Mouse (Mus musculus) Patski (cell line): ENCODE results near the gene Actc1. TPM values are rescaled to one million over a fixed set of nuclear protein-coding genes. Genes with fewer than 3 reads are reported as not detected.

Source experiments
- ATAC-seq: fragments of 100-300 bp; one replicate; pipeline ENCODE4 v1.8.0; 2021
- CTCF ChIA-PET: fragments of 350-600 bp; sonication (Branson Sonifier 250); formaldehyde crosslinking; loops from one replicate; lab custom pipeline; 2022; ENCODE audit warnings: inconsistent platforms; lab: Charles Lee
- POLR2A ChIA-PET: fragments of 350-600 bp; sonication (Branson Sonifier 250); formaldehyde crosslinking; loops from one replicate; lab custom pipeline; 2022; ENCODE audit warnings: antibody characterized with exemption, inconsistent platforms; lab: Charles Lee
- DNase-seq: peaks from one replicate; pipeline ENCODE4 v3.0.0-alpha.2; 2011; ENCODE audit warnings: low read depth, low spot score
- H3K27me3 ChIP-seq: fragments of 371-371 bp; one replicate; pipeline ENCODE4 v1.5.1; 2021
- CTCF ChIP-seq: fragments of 100-300 bp; IDR thresholded peaks from one replicate; pipeline ENCODE4 v1.5.1; 2021
- in situ Hi-C: fragments of 300-500 bp; cut with MboI; formaldehyde crosslinking; loops from 3 replicates; pipeline ENCODE4 v1.11.1; 2018; ENCODE audit warnings: low pct_unique_long_range_greater_than_20kb, mixed read lengths
- polyA plus RNA-seq: library from polyadenylated mRNA; unstranded; gene quantifications from one replicate; pipeline ENCODE4 v1.2.3, GENCODE M21; 2021

Gene Actc1
- not detected for polyA plus RNA-seq

DNA sequence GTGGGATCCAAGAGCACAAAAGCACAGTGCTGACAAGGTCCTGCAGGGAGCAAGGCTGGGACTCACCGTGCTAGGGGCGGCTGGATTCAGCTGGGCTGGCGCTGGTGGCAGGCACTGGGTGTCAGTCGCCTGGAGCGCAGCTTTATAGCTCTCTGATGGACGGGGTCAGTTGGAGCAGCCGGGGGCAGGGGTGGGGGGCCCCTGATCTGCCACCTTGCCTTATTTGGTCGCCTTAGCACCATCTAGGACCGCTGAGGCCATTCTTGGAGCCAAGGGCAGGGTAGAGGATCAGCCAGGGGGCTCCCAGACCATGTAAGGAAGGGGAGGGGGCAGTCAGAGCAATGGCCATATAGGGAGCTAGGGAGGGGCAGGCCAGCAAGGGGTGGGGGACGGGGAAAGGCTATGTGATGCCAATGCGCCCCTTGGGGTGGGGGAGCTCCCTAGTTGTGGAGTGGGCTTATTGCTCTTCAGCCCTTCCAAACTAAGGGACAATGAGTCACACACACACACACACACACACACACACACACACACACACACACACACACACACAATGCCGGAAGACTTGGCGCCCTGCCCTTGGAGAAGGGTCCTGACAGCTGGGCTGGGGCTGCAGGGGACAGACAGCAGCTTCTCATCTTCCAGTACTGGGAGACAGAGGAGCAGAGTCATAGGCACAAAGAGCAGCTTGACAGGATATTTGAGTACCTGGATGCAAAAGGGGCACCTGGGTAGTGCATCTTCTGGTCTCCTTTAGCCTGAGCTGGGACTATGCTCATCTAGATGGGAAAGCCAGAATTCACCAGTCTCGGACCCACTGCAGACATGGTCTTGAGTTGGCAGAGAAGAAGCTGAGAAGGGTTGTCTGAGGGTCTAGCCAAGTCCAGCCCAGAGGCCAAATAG, at the start of gene Actc1:
TSS of gene Actc1 (minus strand) at position 853 of the 903 bp plus-strand sequence.
- ATAC-seq (no peak), DNase-seq (no peak)
- in situ Hi-C loops = no loop called here
- ChIA-PET CTCF (no interaction called here), POLR2A (interaction anchor here (0.6 to 0.7 kb wide), 2 partner anchors 20 to 107 kb away, joined by 4 to 5 read pairs; no protein-coding TSS in a partner anchor)
- TF ChIP-seq CTCF = no peak
- peaks cover 11% of the 10 kb centered on the region for H3K27me3 ChIP-seq

DNA sequence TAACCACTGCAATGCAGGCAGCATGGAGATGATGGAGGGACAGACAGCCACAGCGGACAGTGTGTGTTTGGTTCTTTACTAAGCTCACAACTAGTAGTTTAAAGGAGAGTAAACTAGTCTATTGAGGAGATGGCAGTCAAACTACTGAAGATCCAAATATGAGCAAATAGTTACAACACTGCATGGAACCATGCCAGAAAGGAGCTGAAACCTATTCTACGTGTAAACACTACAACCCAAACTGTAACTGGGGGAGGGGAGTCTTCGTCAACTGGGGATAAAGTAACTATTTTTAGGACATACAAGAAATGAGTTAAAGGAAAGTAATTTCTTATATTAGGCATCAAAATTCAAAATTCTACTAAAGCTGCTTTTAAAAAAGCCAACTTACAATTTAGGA, 49.1 kb upstream of the Actc1 start:
- H3K27me3 ChIP-seq = no peaks in the 10 kb centered on the region
- ChIA-PET POLR2A (no interaction called here), CTCF (interaction anchor here (0.7 to 1.5 kb wide), 3 partner anchors 9 to 13 kb away, joined by 3 to 4 read pairs (median 3); no protein-coding TSS in a partner anchor)
- no peak for DNase-seq
- no peak for TF ChIP-seq CTCF
- no peak for ATAC-seq
- in situ Hi-C loops = no loop called here

DNA sequence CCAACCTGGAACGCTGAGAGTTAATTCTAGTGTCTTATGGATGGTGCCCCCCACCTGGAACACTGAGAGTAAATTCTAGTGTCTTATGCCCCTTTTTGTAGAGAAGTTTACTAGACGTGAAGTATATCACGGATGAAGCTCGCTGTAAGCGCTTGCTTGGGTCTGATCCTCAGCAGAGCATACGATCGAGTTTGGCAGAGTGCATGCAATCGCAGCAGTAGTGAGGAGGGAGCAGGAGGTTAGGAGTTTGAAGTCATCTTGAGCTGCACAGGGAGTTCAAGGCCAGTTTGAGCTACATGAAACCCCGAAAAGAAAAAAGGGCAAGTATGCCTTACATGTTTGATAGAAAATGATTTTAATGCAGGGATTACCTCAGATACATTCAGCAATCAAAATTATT, 47.5 kb upstream of the Actc1 start:
- CTCF ChIA-PET = no interaction called here
- no peaks in the 10 kb centered on the region for H3K27me3 ChIP-seq
- DNase-seq (no peak), ATAC-seq (no peak)
- in situ Hi-C loops = no loop called here
- TF ChIP-seq CTCF = no peak
- POLR2A ChIA-PET = interaction anchor here (0.5 kb wide), 1 partner anchor 277 kb away, joined by 4 read pairs; no protein-coding TSS in a partner anchor

DNA sequence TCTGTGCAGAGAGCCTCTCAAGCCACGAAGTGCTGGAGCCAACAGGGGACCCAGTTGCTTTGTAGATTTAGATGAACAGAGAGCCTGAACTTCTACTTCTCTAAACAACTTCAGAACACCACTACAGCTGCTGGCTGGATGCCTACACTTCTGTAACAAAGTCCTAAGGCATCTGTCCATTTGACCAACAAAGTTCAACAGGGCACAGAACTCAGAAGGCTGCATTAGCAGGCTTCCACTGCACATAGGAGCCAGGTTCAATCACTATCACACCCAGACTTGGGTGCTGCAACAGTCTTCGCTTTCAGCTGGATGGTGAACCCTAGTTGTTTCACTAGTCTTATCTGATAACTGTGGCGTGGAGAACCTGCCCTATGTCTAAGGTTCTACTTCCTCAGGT, 46.5 kb upstream of the Actc1 start:
- TF ChIP-seq CTCF = no peak
- H3K27me3 ChIP-seq = no peaks in the 10 kb centered on the region
- ATAC-seq = no peak
- ChIA-PET POLR2A (interaction anchor here (0.6 kb wide), 1 partner anchor 221 kb away, joined by 3 read pairs; no protein-coding TSS in a partner anchor), CTCF (interaction anchor here (0.6 to 1.1 kb wide), 2 partner anchors 9 to 11 kb away, joined by 3 read pairs; no protein-coding TSS in a partner anchor)
- in situ Hi-C loops = no loop called here
- DNase-seq = no peak

DNA sequence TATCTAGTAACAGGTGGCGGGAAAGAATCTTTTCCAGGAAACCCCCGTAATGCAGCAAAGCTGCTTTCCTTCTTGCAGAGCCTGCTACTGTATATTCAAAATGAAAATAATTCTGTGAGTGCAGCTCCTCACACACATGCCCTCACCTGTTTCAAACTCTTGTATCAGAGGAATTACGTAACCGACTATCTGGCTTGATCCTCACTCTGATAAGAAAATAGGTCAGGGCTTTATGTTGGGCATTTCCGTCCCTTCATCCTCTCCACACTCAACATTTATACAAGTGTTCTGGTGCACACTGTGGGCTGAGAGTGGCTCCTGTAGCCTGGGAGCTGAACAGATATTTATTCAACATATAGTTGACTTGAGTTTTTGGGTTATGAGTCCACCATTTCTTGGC, 45.8 kb upstream of the Actc1 start:
- TF ChIP-seq CTCF = no peak
- H3K27me3 ChIP-seq = no peaks in the 10 kb centered on the region
- ATAC-seq (no peak), DNase-seq (no peak)
- ChIA-PET POLR2A (no interaction called here), CTCF (interaction anchor here (0.6 to 1.1 kb wide), 2 partner anchors 9 to 12 kb away, joined by 3 read pairs; no protein-coding TSS in a partner anchor)
- in situ Hi-C loops = no loop called here

DNA sequence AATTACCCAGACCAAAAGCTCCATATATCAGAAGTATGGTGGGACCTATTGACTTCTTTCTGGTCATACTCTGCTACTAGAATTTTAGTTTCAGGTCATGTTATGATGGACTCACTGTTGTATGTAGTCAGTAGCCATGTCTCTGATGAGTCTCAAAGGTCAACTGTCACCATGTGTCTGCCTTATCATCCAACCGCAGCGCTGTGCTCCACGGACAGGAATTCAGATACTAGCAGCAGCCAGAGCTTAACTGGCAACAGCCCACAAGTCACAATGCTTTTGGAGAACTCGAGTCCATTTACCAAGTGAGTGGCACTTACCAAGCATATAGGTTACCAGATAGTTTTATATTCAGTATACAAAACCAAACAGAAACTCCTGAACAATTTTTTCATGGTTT, 44.3 kb upstream of the Actc1 start:
- ChIA-PET CTCF (no interaction called here), POLR2A (no interaction called here)
- ATAC-seq = no peak
- TF ChIP-seq CTCF = no peak
- DNase-seq = no peak
- in situ Hi-C loops = no loop called here
- H3K27me3 ChIP-seq = no peaks in the 10 kb centered on the region

DNA sequence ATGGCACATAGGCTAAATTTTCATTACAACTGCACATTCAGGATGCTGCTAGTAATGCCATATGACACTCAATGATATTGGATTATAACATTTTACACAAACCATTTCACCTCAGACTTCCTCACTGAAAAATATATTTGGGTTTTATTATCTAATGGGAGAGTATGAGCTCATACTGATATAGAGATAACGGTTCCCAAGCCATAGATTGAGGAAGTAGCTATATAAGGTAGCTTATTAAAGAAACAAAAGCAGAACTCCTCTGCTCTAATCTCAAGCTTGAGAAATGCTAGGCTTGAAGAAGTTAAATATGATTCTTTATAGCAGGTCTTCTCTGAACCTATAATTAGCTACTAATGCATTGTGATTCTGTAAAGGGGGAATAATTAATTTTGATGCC, 43.2 kb upstream of the Actc1 start:
- CTCF ChIA-PET = interaction anchor here (1.2 kb wide), 1 partner anchor 40 kb away, joined by 3 read pairs; no protein-coding TSS in a partner anchor
- in situ Hi-C loops = no loop called here

DNA sequence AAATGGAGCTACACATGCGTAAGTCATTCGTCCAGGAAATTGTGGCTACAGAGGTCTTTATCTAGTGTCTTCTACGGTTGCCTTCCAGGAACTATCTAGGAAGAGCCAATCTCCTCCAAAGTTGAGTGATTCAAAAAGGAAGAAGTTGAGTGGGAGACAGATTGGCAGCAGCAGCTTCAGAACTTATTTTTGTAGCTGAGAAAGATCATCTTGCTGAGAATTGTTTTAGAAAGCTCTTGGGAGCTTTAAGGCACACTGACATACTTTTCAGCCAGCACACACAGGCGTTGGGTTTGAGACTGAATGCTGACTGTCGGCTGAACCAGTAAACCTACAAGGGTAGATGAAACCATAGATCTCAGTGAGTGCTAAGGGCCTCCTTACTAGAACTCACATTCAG, 42.0 kb upstream of the Actc1 start:
- no peak for TF ChIP-seq CTCF
- ATAC-seq (no peak), DNase-seq (no peak)
- POLR2A ChIA-PET = interaction anchor here (0.9 kb wide), 1 partner anchor 14 kb away, joined by 3 read pairs; no protein-coding TSS in a partner anchor
- in situ Hi-C loops = no loop called here
- CTCF ChIA-PET = interaction anchor here (1.2 kb wide), 1 partner anchor 9 kb away, joined by 5 read pairs; no protein-coding TSS in a partner anchor
- no peaks in the 10 kb centered on the region for H3K27me3 ChIP-seq

More for the DNA sequence above, 43.2 kb upstream of the Actc1 start:
- no peaks in the 10 kb centered on the region for H3K27me3 ChIP-seq
- ATAC-seq (no peak), DNase-seq (no peak)
- POLR2A ChIA-PET = interaction anchor here (0.8 kb wide), 1 partner anchor 10 kb away, joined by 3 read pairs; no protein-coding TSS in a partner anchor
- TF ChIP-seq CTCF = no peak

DNA sequence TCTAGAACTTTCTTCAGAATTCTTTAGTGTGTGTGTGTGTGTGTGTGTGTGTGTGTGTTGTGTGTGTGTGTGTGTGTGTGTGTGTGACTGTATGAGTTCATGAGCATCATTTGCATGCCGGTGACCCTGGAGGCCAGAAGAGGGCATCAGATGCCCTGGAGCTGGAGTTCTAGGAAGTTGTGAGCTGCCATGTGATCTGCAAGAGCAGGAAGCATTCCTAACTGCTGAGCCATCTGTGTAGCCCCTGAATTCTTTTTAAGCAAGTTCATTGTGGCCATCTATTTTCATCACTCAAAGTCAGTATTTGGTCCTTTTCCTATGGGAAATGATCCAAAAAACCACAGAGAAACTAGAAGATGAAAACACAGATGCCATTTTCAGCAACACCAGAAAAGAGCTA, 41.3 kb upstream of the Actc1 start:
- in situ Hi-C loops = no loop called here
- peak; percentile 45 for TF ChIP-seq CTCF
- ATAC-seq (peak; percentile 82), DNase-seq (no peak)
- POLR2A ChIA-PET = interaction anchor here (0.7 kb wide), 1 partner anchor 51 kb away, joined by 3 read pairs; no protein-coding TSS in a partner anchor
- no peaks in the 10 kb centered on the region for H3K27me3 ChIP-seq
- CTCF ChIA-PET = interaction anchor here (1.2 kb wide), 1 partner anchor 9 kb away, joined by 5 read pairs; no protein-coding TSS in a partner anchor

DNA sequence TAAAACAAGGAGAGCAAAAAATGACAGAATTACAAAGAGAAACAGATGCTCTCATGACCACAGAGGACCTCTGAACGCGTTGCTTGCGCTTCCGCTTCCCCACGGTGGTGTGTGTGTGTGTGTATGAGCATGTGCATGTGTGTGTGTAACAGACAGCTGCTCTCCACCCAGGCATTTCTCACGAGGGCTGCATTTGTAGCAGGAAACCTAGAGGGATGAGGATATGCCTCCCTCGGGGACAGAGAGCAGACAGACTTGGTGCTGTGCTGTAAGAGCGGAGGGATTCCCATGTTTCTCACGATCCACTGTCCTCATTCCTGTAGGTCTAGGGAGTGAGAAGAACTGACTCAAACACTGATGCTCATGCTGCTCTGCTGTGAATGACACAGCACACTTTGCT, 40.2 kb upstream of the Actc1 start:
- ATAC-seq (no peak), DNase-seq (no peak)
- ChIA-PET CTCF (interaction anchor here (0.7 kb wide), 1 partner anchor 9 kb away, joined by 3 read pairs; no protein-coding TSS in a partner anchor), POLR2A (no interaction called here)
- no peaks in the 10 kb centered on the region for H3K27me3 ChIP-seq
- in situ Hi-C loops = no loop called here
- no peak for TF ChIP-seq CTCF
